Mouse (Mus musculus): ENCODE results near the gene Pcgf2. TPM values are rescaled to one million over a fixed set of nuclear protein-coding genes. Genes with fewer than 3 reads are reported as not detected.

Pcgf2 gene
- total and polyA plus RNA-seq, 3 experiments = 5.4 to 18.5 TPM; not detected in 1

- Histone ChIP-seq H3K27me3 (ENCODE audit: insufficient read depth, low read length) (peaks cover 19% of the 10 kb centered on the region; the same call in 1 of the 2 replicates), H3K4me3 (ENCODE audit: low read depth, low read length) (no peak overlapping the region), H3K36me3 (replicated peaks) (peaks cover 92% of the 10 kb centered on the region), H3K9me3 (replicated peaks) (no peaks in the 10 kb centered on the region), H3K4me1 (ENCODE audit: insufficient read depth, low read depth, low read length) (peaks cover 10% of the 10 kb centered on the region)
- ATAC-seq (ENCODE audit: extremely low read depth, insufficient number of reproducible peaks, low FRiP score, poor library complexity, severe bottlenecking) (no peak), DNase-seq (ENCODE audit: low spot score) (no peak)
- TF ChIP-seq GATA2 (IDR thresholded peaks at IDR 0.05; ENCODE audit: borderline replicate concordance, low read depth, low read length) (no peak), POLR2AphosphoS5 (IDR thresholded peaks at IDR 0.05; ENCODE audit: insufficient replicate concordance, low read depth, low read length) (no peak), CTCF (IDR thresholded peaks at IDR 0.05; ENCODE audit: low read depth, low read length) (no peak), GATA1 (IDR thresholded peaks at IDR 0.05; ENCODE audit: borderline replicate concordance, low read length) (no peak), TAL1 (conservative IDR thresholded peaks at IDR 0.05; ENCODE audit: low read depth, low read length) (no peak)
These were observed 29.1 kb downstream of the Pcgf2 start for GRCm38 (mm10) chr11:97671177-97671527.

GRCm38 (mm10) chr11:97670234-97671176 is 29.8 kb downstream of the Pcgf2 start:
- no peak for TF ChIP-seq CTCF (IDR thresholded peaks at IDR 0.05; ENCODE audit: low read depth, low read length)
- TF ChIP-seq GATA1 (IDR thresholded peaks at IDR 0.05; ENCODE audit: borderline replicate concordance, low read length) = no peak
- TF ChIP-seq GATA2 (IDR thresholded peaks at IDR 0.05; ENCODE audit: borderline replicate concordance, low read depth, low read length) = no peak
- no peak for TF ChIP-seq TAL1 (conservative IDR thresholded peaks at IDR 0.05; ENCODE audit: low read depth, low read length)
- no peak for TF ChIP-seq POLR2AphosphoS5 (IDR thresholded peaks at IDR 0.05; ENCODE audit: insufficient replicate concordance, low read depth, low read length)
- Histone ChIP-seq H3K4me1 (ENCODE audit: insufficient read depth, low read depth, low read length) (peaks cover 12% of the 10 kb centered on the region), H3K9me3 (replicated peaks) (0 out of 2 replicates have a peak, but pooled peaks cover 1% of the 10 kb centered on the region), H3K4me3 (ENCODE audit: low read depth, low read length) (no peak overlapping the region), H3K36me3 (replicated peaks) (peaks cover 93% of the 10 kb centered on the region), H3K27me3 (ENCODE audit: insufficient read depth, low read length) (peaks cover 22% of the 10 kb centered on the region; the same call in 1 of the 2 replicates)
- no peak for DNase-seq (ENCODE audit: low spot score)
- ATAC-seq (ENCODE audit: extremely low read depth, insufficient number of reproducible peaks, low FRiP score, poor library complexity, severe bottlenecking) = no peak

DNA sequence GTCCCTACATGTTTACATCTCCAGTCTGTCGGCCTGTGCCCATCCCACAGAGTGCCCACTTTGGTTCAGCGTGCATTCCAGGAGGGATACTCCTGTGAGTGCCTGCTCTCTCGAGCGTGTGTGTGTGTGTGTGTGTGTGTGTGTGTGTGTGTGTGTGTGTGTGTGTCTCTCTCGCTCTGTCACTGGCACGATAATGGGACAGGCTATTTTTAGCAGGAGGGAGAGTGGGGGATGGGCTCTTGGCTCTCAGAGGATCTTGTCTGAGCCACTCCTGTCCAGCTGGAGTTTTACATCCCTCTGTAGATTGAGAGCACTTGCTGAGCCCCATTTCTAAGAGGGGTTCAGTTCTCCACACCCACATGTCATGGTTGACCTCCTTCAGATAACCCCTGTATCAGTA is 30.5 kb downstream of the Pcgf2 start:
- DNase-seq (ENCODE audit: low spot score) (no peak), ATAC-seq (ENCODE audit: extremely low read depth, insufficient number of reproducible peaks, low FRiP score, poor library complexity, severe bottlenecking) (no peak)
- TF ChIP-seq CTCF (IDR thresholded peaks at IDR 0.05; ENCODE audit: low read depth, low read length) (no peak), GATA2 (IDR thresholded peaks at IDR 0.05; ENCODE audit: borderline replicate concordance, low read depth, low read length) (no peak), GATA1 (IDR thresholded peaks at IDR 0.05; ENCODE audit: borderline replicate concordance, low read length) (no peak), TAL1 (conservative IDR thresholded peaks at IDR 0.05; ENCODE audit: low read depth, low read length) (no peak), POLR2AphosphoS5 (IDR thresholded peaks at IDR 0.05; ENCODE audit: insufficient replicate concordance, low read depth, low read length) (no peak)
- Histone ChIP-seq H3K36me3 (replicated peaks) (peaks cover 94% of the 10 kb centered on the region), H3K4me3 (ENCODE audit: low read depth, low read length) (no peak overlapping the region), H3K9me3 (replicated peaks) (0 out of 2 replicates have a peak, but pooled peaks cover 2% of the 10 kb centered on the region), H3K27me3 (ENCODE audit: insufficient read depth, low read length) (peaks cover 28% of the 10 kb centered on the region; the same call in 1 of the 2 replicates), H3K4me1 (ENCODE audit: insufficient read depth, low read depth, low read length) (peaks cover 15% of the 10 kb centered on the region)

DNA sequence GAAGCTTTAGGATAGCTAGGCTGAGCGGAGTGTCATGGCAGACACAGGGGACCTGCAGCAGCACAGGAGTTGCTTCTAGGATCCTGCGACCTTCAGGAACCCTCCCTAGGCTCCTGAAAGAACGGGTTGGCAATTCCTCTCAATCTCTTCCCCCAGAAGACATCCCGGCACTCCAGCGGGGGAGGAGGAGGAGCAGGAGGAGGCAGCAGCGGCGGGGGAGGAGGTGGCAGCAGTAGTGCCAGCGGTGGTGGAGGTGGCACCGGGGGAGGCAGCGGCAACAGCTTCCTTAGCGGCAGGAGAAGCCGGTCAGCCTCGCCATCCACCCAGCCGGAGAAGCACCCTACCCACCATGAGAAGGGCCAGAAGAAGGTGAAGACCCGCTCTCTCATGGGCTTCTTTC is 31.0 kb downstream of the Pcgf2 start:
- Histone ChIP-seq H3K4me1 (ENCODE audit: insufficient read depth, low read depth, low read length) (peaks cover 20% of the 10 kb centered on the region), H3K27me3 (ENCODE audit: insufficient read depth, low read length) (peaks cover 31% of the 10 kb centered on the region), H3K36me3 (replicated peaks) (peaks cover 90% of the 10 kb centered on the region), H3K4me3 (ENCODE audit: low read depth, low read length) (no peak overlapping the region), H3K9me3 (replicated peaks) (0 out of 2 replicates have a peak, but pooled peaks cover 2% of the 10 kb centered on the region)
- TF ChIP-seq POLR2AphosphoS5 (IDR thresholded peaks at IDR 0.05; ENCODE audit: insufficient replicate concordance, low read depth, low read length) (no peak), CTCF (IDR thresholded peaks at IDR 0.05; ENCODE audit: low read depth, low read length) (no peak), GATA2 (IDR thresholded peaks at IDR 0.05; ENCODE audit: borderline replicate concordance, low read depth, low read length) (no peak)
- ATAC-seq (ENCODE audit: extremely low read depth, insufficient number of reproducible peaks, low FRiP score, poor library complexity, severe bottlenecking) (no peak), DNase-seq (ENCODE audit: low spot score) (no peak)

DNA sequence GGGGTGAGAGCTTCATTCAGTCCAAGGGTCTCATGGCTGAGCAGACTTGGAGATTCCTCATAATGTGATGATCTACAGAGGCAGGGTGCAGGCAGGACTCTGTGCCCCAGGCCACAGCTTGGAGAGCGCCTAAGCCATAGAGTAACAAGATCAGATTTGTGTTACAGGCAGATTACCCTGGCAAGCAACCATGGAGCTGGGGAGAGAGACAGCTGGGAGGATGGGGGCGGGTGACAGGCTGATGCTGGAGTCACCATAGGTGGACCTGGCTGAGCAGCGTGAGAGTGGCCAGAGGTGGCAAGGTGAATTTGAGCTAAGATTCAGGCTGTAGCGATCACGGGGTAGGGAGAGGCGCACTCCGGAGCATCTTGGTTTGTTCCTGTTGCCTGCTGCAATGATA is 32.1 kb downstream of the Pcgf2 start:
- ATAC-seq (ENCODE audit: extremely low read depth, insufficient number of reproducible peaks, low FRiP score, poor library complexity, severe bottlenecking) (no peak), DNase-seq (ENCODE audit: low spot score) (no peak)
- TF ChIP-seq GATA1 (IDR thresholded peaks at IDR 0.05; ENCODE audit: borderline replicate concordance, low read length) (no peak), GATA2 (IDR thresholded peaks at IDR 0.05; ENCODE audit: borderline replicate concordance, low read depth, low read length) (no peak), POLR2AphosphoS5 (IDR thresholded peaks at IDR 0.05; ENCODE audit: insufficient replicate concordance, low read depth, low read length) (no peak), TAL1 (conservative IDR thresholded peaks at IDR 0.05; ENCODE audit: low read depth, low read length) (no peak), CTCF (IDR thresholded peaks at IDR 0.05; ENCODE audit: low read depth, low read length) (no peak)
- Histone ChIP-seq H3K4me3 (ENCODE audit: low read depth, low read length) (no peak overlapping the region), H3K27me3 (ENCODE audit: insufficient read depth, low read length) (peaks cover 41% of the 10 kb centered on the region), H3K9me3 (replicated peaks) (0 out of 2 replicates have a peak, but pooled peaks cover 2% of the 10 kb centered on the region), H3K36me3 (replicated peaks) (peaks cover 79% of the 10 kb centered on the region), H3K4me1 (ENCODE audit: insufficient read depth, low read depth, low read length) (peaks cover 24% of the 10 kb centered on the region)

DNA sequence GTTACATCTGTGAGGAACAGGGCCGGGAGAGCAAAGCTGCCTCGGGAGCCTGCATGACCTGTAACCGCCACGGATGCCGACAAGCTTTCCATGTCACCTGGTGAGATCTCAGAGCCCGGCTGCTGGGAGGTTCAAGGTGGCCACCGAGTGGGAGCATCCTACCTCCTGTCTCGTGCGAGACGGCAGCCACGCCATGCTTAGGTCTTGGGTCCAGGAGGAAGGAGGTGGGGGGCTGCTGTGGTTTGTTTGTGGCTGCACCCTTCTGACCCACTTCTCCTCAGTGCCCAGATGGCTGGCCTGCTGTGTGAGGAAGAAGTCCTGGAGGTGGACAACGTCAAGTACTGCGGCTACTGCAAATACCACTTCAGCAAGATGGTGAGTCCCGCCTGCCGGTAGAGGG is 33.5 kb downstream of the Pcgf2 start:
- ATAC-seq (ENCODE audit: extremely low read depth, insufficient number of reproducible peaks, low FRiP score, poor library complexity, severe bottlenecking) = no peak

More for the DNA sequence above, 33.5 kb downstream of the Pcgf2 start:
- Histone ChIP-seq H3K9me3 (replicated peaks) (0 out of 2 replicates have a peak, but pooled peaks cover 2% of the 10 kb centered on the region), H3K27me3 (ENCODE audit: insufficient read depth, low read length) (peaks cover 47% of the 10 kb centered on the region), H3K4me3 (ENCODE audit: low read depth, low read length) (no peak overlapping the region), H3K4me1 (ENCODE audit: insufficient read depth, low read depth, low read length) (peaks cover 36% of the 10 kb centered on the region), H3K36me3 (replicated peaks) (peaks cover 65% of the 10 kb centered on the region)
- no peak for DNase-seq (ENCODE audit: low spot score)
- TF ChIP-seq CTCF (IDR thresholded peaks at IDR 0.05; ENCODE audit: low read depth, low read length) (no peak), GATA2 (IDR thresholded peaks at IDR 0.05; ENCODE audit: borderline replicate concordance, low read depth, low read length) (no peak), GATA1 (IDR thresholded peaks at IDR 0.05; ENCODE audit: borderline replicate concordance, low read length) (no peak), POLR2AphosphoS5 (IDR thresholded peaks at IDR 0.05; ENCODE audit: insufficient replicate concordance, low read depth, low read length) (no peak), TAL1 (conservative IDR thresholded peaks at IDR 0.05; ENCODE audit: low read depth, low read length) (no peak)
